10 mouse cellular contexts compared by ENCODE assay signal in the genomic region with DNA sequence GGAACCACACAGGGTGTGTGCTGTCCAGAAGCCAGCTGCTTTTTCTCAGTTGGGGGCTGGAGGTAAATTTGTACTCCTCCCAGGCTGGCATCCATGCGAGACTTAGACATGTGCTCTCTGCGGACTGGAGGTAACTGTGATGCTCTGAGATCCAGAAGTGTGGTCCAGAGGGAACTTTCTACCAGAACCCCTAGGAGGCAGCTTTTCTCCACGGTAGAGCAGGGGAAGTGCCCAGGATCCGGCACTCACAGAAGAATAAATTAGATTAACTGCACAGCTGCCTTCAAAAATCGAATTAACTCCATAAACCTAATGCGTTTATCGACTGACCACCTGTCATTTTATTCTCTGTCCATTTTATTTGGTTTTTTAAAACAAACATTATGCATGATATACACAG. TPM values are rescaled to one million over a fixed set of nuclear protein-coding genes. Genes with fewer than 3 reads are reported as not detected.
DNase-seq lines count a peak whose midpoint lies in the region; ATAC-seq and TF ChIP-seq lines count a peak whose summit lies in the region.
"Had no signal": no experiment of that assay in that cellular context is flagged by ENCODE, and none has a peak within 500 bp of the region (broad histone marks: within the 10 kb centered on the region; RNA-seq: fewer than 3 reads in every experiment).

No protein-coding gene starts in this region.

- in situ Hi-C loops in CH12.LX (cut with MboI; ENCODE audit: low pct_ligation_motif_present, low pct_unique_long_range_greater_than_20kb, low sequenced_read_pairs), result no loop called here

- intact Hi-C loops in left cerebral cortex, postnatal 14 days (cut with DNase I), result loop anchor here (5.0 kb wide), 1 partner anchor 153 kb away; the partner anchor contains the start of gene Selenoo

- peak; percentile 48 for TF ChIP-seq RAD21 in CH12.LX (IDR thresholded peaks at IDR 0.05; ENCODE audit: low read depth, low read length)

- dilution Hi-C loops in CH12.LX (cut with MboI; ENCODE audit: extremely low pct_ligation_motif_present, extremely low pct_unique_long_range_greater_than_20kb, low sequenced_read_pairs), result no loop called here

- no peaks in the 10 kb centered on the region for H3K4me1 ChIP-seq in heart, embryonic 15.5 days (replicated peaks)
- H3K4me1 ChIP-seq in heart, embryonic 12.5 days (replicated peaks), result no peaks in the 10 kb centered on the region
- H3K4me1 ChIP-seq in CH12.LX (ENCODE audit: control insufficient read depth in 1 of 2, insufficient read depth in 2 of 2), result no peaks in the 10 kb centered on the region

- no peak overlapping the region for H3K27ac ChIP-seq in heart, embryonic 15.5 days
- H3K27ac ChIP-seq in heart, embryonic 12.5 days (ENCODE audit: poor library complexity, severe bottlenecking), result no peak overlapping the region
- no peak overlapping the region for H3K27ac ChIP-seq in CH12.LX (ENCODE audit: insufficient read depth, low read depth)
- H3K27ac ChIP-seq: liver, embryonic 14.5 days had no signal

- DNase-seq in left cerebral cortex, postnatal 14 days (ENCODE audit: low spot score in 2 of 2), result peak; percentile 37 to 38
- DNase-seq in left cerebral cortex, adult 8-10 months (ENCODE audit: low spot score in 2 of 2), result no peak
- no peak for DNase-seq in CH12.LX (ENCODE audit: extremely low read depth)
- DNase-seq in brain, embryonic 14.5 days (ENCODE audit: low read depth), result peak; percentile 39
- DNase-seq in ovary, postnatal 36 days (ENCODE audit: low spot score), result no peak
- DNase-seq: thymus, postnatal 25 days had no signal

- no peak for TF ChIP-seq EP300 in CH12.LX (IDR thresholded peaks at IDR 0.05; ENCODE audit: low read length)

- no peaks in the 10 kb centered on the region for H3K27me3 ChIP-seq in heart, embryonic 15.5 days
- no peaks in the 10 kb centered on the region for H3K27me3 ChIP-seq in heart, embryonic 12.5 days (replicated peaks)
- H3K27me3 ChIP-seq in CH12.LX (replicated peaks), result peaks cover 69% of the 10 kb centered on the region

- H3K4me2 ChIP-seq in heart, embryonic 15.5 days, result no peak overlapping the region
- no peak overlapping the region for H3K4me2 ChIP-seq in heart, embryonic 12.5 days
- H3K4me2 ChIP-seq in CH12.LX (ENCODE audit: insufficient read depth, low read depth, poor library complexity, severe bottlenecking), result no peak overlapping the region

- H3K4me3 ChIP-seq in heart, embryonic 15.5 days, result no peak overlapping the region
- H3K4me3 ChIP-seq in heart, embryonic 12.5 days, result no peak overlapping the region
- no peak overlapping the region for H3K4me3 ChIP-seq in CH12.LX (replicated peaks in 1 of 3; ENCODE audit: low read depth in 2 of 3, low read length in 2 of 3, poor library complexity in 1 of 3)

- 63% methylated on average over 7 of the region's 7 CpGs for WGBS in heart, embryonic 15.5 days
- WGBS in heart, embryonic 12.5 days, result 62% methylated on average over 7 of the region's 7 CpGs

- H3K9me3 ChIP-seq in heart, embryonic 15.5 days (replicated peaks), result no peaks in the 10 kb centered on the region
- peaks cover 6% of the 10 kb centered on the region for H3K9me3 ChIP-seq in heart, embryonic 12.5 days (replicated peaks)
- H3K9me3 ChIP-seq in CH12.LX (replicated peaks; ENCODE audit: low read length), result peaks cover 2% of the 10 kb centered on the region

- peak in 1 of 2 experiments; percentile 43; a peak in 2 of 4 replicates for TF ChIP-seq CTCF in CH12.LX (conservative IDR thresholded peaks at IDR 0.05 in 1 of 2, IDR thresholded peaks at IDR 0.05 in 1 of 2; ENCODE audit: low read depth in 2 of 2, low read length in 2 of 2)
- TF ChIP-seq CTCF in brain, embryonic 14.5 days (IDR thresholded peaks at IDR 0.05; ENCODE audit: borderline replicate concordance, extremely low read depth, insufficient read depth, insufficient read length), result peak; percentile 43; the same call in 1 of the 2 replicates

- H3K9ac ChIP-seq in heart, embryonic 15.5 days, result no peak overlapping the region
- H3K9ac ChIP-seq in heart, embryonic 12.5 days, result no peak overlapping the region
- no peak overlapping the region for H3K9ac ChIP-seq in CH12.LX (ENCODE audit: insufficient read depth, low read depth)
- H3K9ac ChIP-seq: liver, embryonic 14.5 days had no signal

- ATAC-seq in heart, embryonic 15.5 days (replicated peaks; ENCODE audit: insufficient number of reproducible peaks, insufficient read depth, low FRiP score, low read depth), result 0 out of 2 replicates have a peak, but pooled peaks have one; percentile 10
- no peak for ATAC-seq in heart, embryonic 12.5 days (ENCODE audit: insufficient number of reproducible peaks, low FRiP score)

- no peaks in the 10 kb centered on the region for H3K36me3 ChIP-seq in heart, embryonic 15.5 days
- H3K36me3 ChIP-seq in heart, embryonic 12.5 days, result no peaks in the 10 kb centered on the region
- no peaks in the 10 kb centered on the region for H3K36me3 ChIP-seq in CH12.LX (replicated peaks in 1 of 2; ENCODE audit: control insufficient read depth in 1 of 2, insufficient read depth in 1 of 2, low read length in 1 of 2)

- H3K79me2 ChIP-seq in CH12.LX (replicated peaks; ENCODE audit: control insufficient read depth, extremely low read depth, insufficient read depth, poor library complexity, severe bottlenecking), result no peaks in the 10 kb centered on the region

- TF ChIP-seq POLR2A in CH12.LX (IDR thresholded peaks at IDR 0.05; ENCODE audit: low read depth, low read length), result no peak
- TF ChIP-seq POLR2A in brain, embryonic 14.5 days (IDR thresholded peaks at IDR 0.05; ENCODE audit: borderline replicate concordance, extremely low read depth, insufficient read depth, insufficient read length, poor library complexity, severe bottlenecking), result no peak

TF ChIP-seq in CH12.LX, 34 proteins besides CTCF, POLR2A, EP300 and RAD21:
- TF ChIP-seq MEF2A (IDR thresholded peaks at IDR 0.05; ENCODE audit: borderline replicate concordance, low read depth, low read length) (no peak), SMC3 (IDR thresholded peaks at IDR 0.05; ENCODE audit: low read depth, low read length) (peak; percentile 21; the same call in 1 of the 2 replicates)

RNA-seq across cellular contexts. Expression of gene Ttll8, which starts 20.1 kb away (rescaled TPM):
- polyA plus RNA-seq in heart, embryonic 15.5 days (2015; fragmentation: Nextera tagmentation; extraction: Ambion mirVana), result not detected in 2 replicates
- polyA plus RNA-seq in heart, embryonic 12.5 days (2016; fragmentation: Nextera tagmentation; extraction: Ambion mirVana), result not detected in 2 replicates
- total RNA-seq in left cerebral cortex, postnatal 14 days (2021), result 1 to 10 TPM in 1 of 2 experiments, under 1 TPM in 1; 0.81 to 1.7 TPM
- 1 to 10 TPM; 1.5 to 1.8 (median 1.8) TPM for total RNA-seq in left cerebral cortex, adult 8-10 months (2022)
- total RNA-seq in CH12.LX (2012; rRNA removed) (not detected in 2 replicates), CH12.LX (2014; rRNA removed) (not detected in 2 replicates)
- polyA plus RNA-seq in CH12.LX (2012; ENCODE audit: insufficient read length, low read depth), result not detected in 2 replicates
- polyA plus RNA-seq in brain, embryonic 14.5 days (2012; rRNA removed), result 0.25 and 0.26 TPM in 2 replicates
- polyA plus RNA-seq: heart, embryonic 16.5 days; liver, embryonic 14.5 days had no signal

RNA-seq across cellular contexts. Expression of gene Mlc1, which starts 44.7 kb away (rescaled TPM):
- polyA plus RNA-seq in heart, embryonic 15.5 days (2015; fragmentation: Nextera tagmentation; extraction: Ambion mirVana), result not detected in 2 replicates
- 0.06 TPM in 1 of 2 replicates, not detected in the other for polyA plus RNA-seq in heart, embryonic 12.5 days (2016; fragmentation: Nextera tagmentation; extraction: Ambion mirVana)
- total RNA-seq in left cerebral cortex, postnatal 14 days (2021), result 100 to 1,000 TPM; 100 to 105 TPM
- 100 to 1,000 TPM; 112 to 127 (median 115) TPM for total RNA-seq in left cerebral cortex, adult 8-10 months (2022)
- total RNA-seq in CH12.LX (2012; rRNA removed) (not detected in 2 replicates), CH12.LX (2014; rRNA removed) (not detected in 2 replicates)
- not detected in 2 replicates for polyA plus RNA-seq in CH12.LX (2012; ENCODE audit: insufficient read length, low read depth)
- polyA plus RNA-seq in brain, embryonic 14.5 days (2012; rRNA removed), result 15.1 and 20.5 TPM in 2 replicates
- polyA plus RNA-seq: liver, embryonic 14.5 days had no signal

RNA-seq across cellular contexts. Expression of gene Mov10l1, which starts 48.6 kb away (rescaled TPM):
- 69.4 and 76.5 TPM in 2 replicates for polyA plus RNA-seq in heart, embryonic 15.5 days (2015; fragmentation: Nextera tagmentation; extraction: Ambion mirVana)
- polyA plus RNA-seq in heart, embryonic 12.5 days (2016; fragmentation: Nextera tagmentation; extraction: Ambion mirVana), result 56.9 and 60.3 TPM in 2 replicates
- total RNA-seq in left cerebral cortex, postnatal 14 days (2021), result not detected
- total RNA-seq in left cerebral cortex, adult 8-10 months (2022), result not detected
- total RNA-seq in CH12.LX (2012; rRNA removed) (not detected in 2 replicates), CH12.LX (2014; rRNA removed) (not detected in 2 replicates)
- polyA plus RNA-seq in CH12.LX (2012; ENCODE audit: insufficient read length, low read depth), result not detected in 2 replicates
- not detected in 2 replicates for polyA plus RNA-seq in brain, embryonic 14.5 days (2012; rRNA removed)
- polyA plus RNA-seq: liver, embryonic 14.5 days had no signal

Comparison
In these comparisons a context has a peak if more than half of its experiments do, and no peak if none do; other contexts are left out.
1. DNase-seq: peak in left cerebral cortex, postnatal 14 days (2 of 2) and brain, embryonic 14.5 days (single experiment); none in left cerebral cortex, adult 8-10 months (0 of 2), CH12.LX (single experiment) and ovary, postnatal 36 days (single experiment).
2. RNA of gene Mlc1, which starts 44.7 kb away (polyA plus RNA-seq): 15.1 to 20.5 TPM in brain, embryonic 14.5 days; 0.06 TPM in heart, embryonic 12.5 days, not detected in heart, embryonic 15.5 days and not detected in CH12.LX; every median in the first group is over 10 times any median in the second.
3. RNA of gene Mov10l1, which starts 48.6 kb away (polyA plus RNA-seq): 69.4 to 76.5 TPM in heart, embryonic 15.5 days and 56.9 to 60.3 TPM in heart, embryonic 12.5 days; not detected in brain, embryonic 14.5 days and not detected in CH12.LX; every median in the first group is over 10 times any median in the second.